Mouse (Mus musculus) urinary bladder, postnatal 10 days (tissue): ENCODE measurements around the gene Arsa.

Experiments
- DNase-seq: peaks from one replicate; pipeline ENCODE4 v3.0.0; 2022; ENCODE audit warnings: low spot score

Gene Arsa

GRCm38 (mm10) chr15:89494970-89495369 lies 17.7 kb upstream of the Arsa start:
- DNase-seq: no peak

- no peak for DNase-seq
Measured at GRCm38 (mm10) chr15:89488611-89489117, 11.4 kb upstream of the Arsa start.

- DNase-seq: no peak
Measured at GRCm38 (mm10) chr15:89488182-89488581, 11.0 kb upstream of the Arsa start.

- no peak for DNase-seq
Measured at GRCm38 (mm10) chr15:89480584-89480983, 3.4 kb upstream of the Arsa start.

GRCm38 (mm10) chr15:89478622-89479021 lies 1.4 kb upstream of the Arsa start:
- no peak for DNase-seq

GRCm38 (mm10) chr15:89477806-89478205 lies 581 bp upstream of the Arsa start:
- no peak for DNase-seq

- DNase-seq: no peak
Measured at GRCm38 (mm10) chr15:89476475-89476815, 780 bp downstream of the Arsa start.

GRCm38 (mm10) chr15:89475611-89476474 lies 1.4 kb downstream of the Arsa start:
- DNase-seq: peak; percentile 80

GRCm38 (mm10) chr15:89475293-89475600 lies 2.0 kb downstream of the Arsa start:
- no peak for DNase-seq

GRCm38 (mm10) chr15:89474596-89475292 lies 2.5 kb downstream of the Arsa start:
- no peak for DNase-seq

- no peak for DNase-seq
Measured at GRCm38 (mm10) chr15:89473921-89474320, 3.3 kb downstream of the Arsa start.

GRCm38 (mm10) chr15:89473370-89473769 lies 3.9 kb downstream of the Arsa start:
- DNase-seq: no peak

- DNase-seq: no peak
Measured at GRCm38 (mm10) chr15:89471476-89471875, 5.7 kb downstream of the Arsa start.

GRCm38 (mm10) chr15:89468577-89468976 lies 8.6 kb downstream of the Arsa start:
- DNase-seq: no peak

GRCm38 (mm10) chr15:89465052-89465451 lies 12.2 kb downstream of the Arsa start:
- no peak for DNase-seq

GRCm38 (mm10) chr15:89463334-89464235 lies 13.6 kb downstream of the Arsa start:
- DNase-seq: no peak

- no peak for DNase-seq
Measured at GRCm38 (mm10) chr15:89462176-89462575, 15.0 kb downstream of the Arsa start.

GRCm38 (mm10) chr15:89461321-89461720 lies 15.9 kb downstream of the Arsa start:
- DNase-seq: no peak

- DNase-seq: no peak
Measured at GRCm38 (mm10) chr15:89460298-89460697, 16.9 kb downstream of the Arsa start.

- no peak for DNase-seq
Measured at GRCm38 (mm10) chr15:89459821-89460220, 17.4 kb downstream of the Arsa start.

GRCm38 (mm10) chr15:89458942-89459341 lies 18.3 kb downstream of the Arsa start:
- no peak for DNase-seq

GRCm38 (mm10) chr15:89455642-89456041 lies 21.6 kb downstream of the Arsa start:
- no peak for DNase-seq
